Comparison of ENCODE assay signal across 12 mouse cellular contexts in genomic region chr9:114025182-114025581, GRCm38 (mm10). TPM values are rescaled to one million over a fixed set of nuclear protein-coding genes. Genes with fewer than 3 reads are reported as not detected.
A peak's percentile ranks its signal among the peaks of the same experiment; 100 is the strongest.
DNase-seq lines count a peak whose midpoint lies in the region; ATAC-seq lines count a peak whose summit lies in the region.
"Had no signal": no experiment of that assay in that cellular context is flagged by ENCODE, and none has a peak within 500 bp of the region (broad histone marks: within the 10 kb centered on the region; RNA-seq: fewer than 3 reads in every experiment).

No protein-coding gene starts in this region.

- H3K36me3 ChIP-seq in forebrain, embryonic 14.5 days (ENCODE audit: control insufficient read depth, insufficient read depth, low read length), result no peaks in the 10 kb centered on the region
- H3K36me3 ChIP-seq in midbrain, embryonic 11.5 days (ENCODE audit: control insufficient read depth, insufficient read depth, low read length), result no peaks in the 10 kb centered on the region

- WGBS in forebrain, embryonic 14.5 days, result 70% methylated on average over 9 of the region's 9 CpGs
- WGBS in midbrain, embryonic 11.5 days, result 72% methylated on average over 9 of the region's 9 CpGs

- peak; percentile 23 for DNase-seq in gastrocnemius, postnatal 14 days
- DNase-seq in gastrocnemius, adult 8-10 months (ENCODE audit: low spot score in 2 of 2), result no peak
- peak; percentile 55 for DNase-seq in brain, adult 2 months (ENCODE audit: low read depth, low spot score)
- DNase-seq in forebrain, embryonic 14.5 days (ENCODE audit: low spot score), result no peak
- DNase-seq in midbrain, embryonic 11.5 days (ENCODE audit: low spot score, missing footprints), result peak; percentile 69
- DNase-seq in spleen, postnatal 4 days (ENCODE audit: low spot score in 2 of 2), result no peak
- no peak for DNase-seq in Muller cell, postnatal 12 days (ENCODE audit: inconsistent ontology term)
- DNase-seq: B cell, adult 2 months; heart, adult 2 months; lung, postnatal 36 days had no signal

- ATAC-seq in forebrain, embryonic 14.5 days, result no peak
- no peak for ATAC-seq in midbrain, embryonic 11.5 days (ENCODE audit: low FRiP score)
- ATAC-seq in inflammation-experienced regulatory T-cells, adult 6 months, result no peak
- ATAC-seq: intestine, postnatal 0 days had no signal

- no peak overlapping the region for H3K27ac ChIP-seq in forebrain, embryonic 14.5 days (ENCODE audit: low read depth, low read length)
- H3K27ac ChIP-seq in midbrain, embryonic 11.5 days (ENCODE audit: low read depth, low read length), result no peak overlapping the region
- H3K27ac ChIP-seq: heart, adult 2 months had no signal

- H3K4me2 ChIP-seq in forebrain, embryonic 14.5 days (ENCODE audit: low read length), result peak overlapping the region; percentile 70
- H3K4me2 ChIP-seq in midbrain, embryonic 11.5 days, result no peak overlapping the region

- no peaks in the 10 kb centered on the region for H3K27me3 ChIP-seq in forebrain, embryonic 14.5 days (replicated peaks; ENCODE audit: control insufficient read depth, insufficient read depth, low read length)
- no peaks in the 10 kb centered on the region; the same call in 1 of the 2 replicates for H3K27me3 ChIP-seq in midbrain, embryonic 11.5 days (ENCODE audit: control insufficient read depth, insufficient read depth, low read length)

- H3K9me3 ChIP-seq in forebrain, embryonic 14.5 days (replicated peaks; ENCODE audit: control insufficient read depth, low read length), result no peaks in the 10 kb centered on the region
- H3K9me3 ChIP-seq in midbrain, embryonic 11.5 days (ENCODE audit: control insufficient read depth, low read length), result no peaks in the 10 kb centered on the region

- peaks cover 8% of the 10 kb centered on the region for H3K4me1 ChIP-seq in forebrain, embryonic 14.5 days (ENCODE audit: control insufficient read depth, insufficient read depth, low read length)
- H3K4me1 ChIP-seq in midbrain, embryonic 11.5 days (ENCODE audit: control insufficient read depth, insufficient read depth, low read length), result peaks cover 3% of the 10 kb centered on the region

- H3K4me3 ChIP-seq in forebrain, embryonic 14.5 days (ENCODE audit: low read depth, low read length), result peak overlapping the region; percentile 69; the same call in 1 of the 2 replicates
- no peak overlapping the region for H3K4me3 ChIP-seq in midbrain, embryonic 11.5 days (ENCODE audit: low read depth, low read length)

- H3K9ac ChIP-seq in forebrain, embryonic 14.5 days (ENCODE audit: low read length), result peak overlapping the region; percentile 76; the same call in 1 of the 2 replicates
- H3K9ac ChIP-seq in midbrain, embryonic 11.5 days (ENCODE audit: low read length), result no peak overlapping the region

- intact Hi-C loops in gastrocnemius, postnatal 14 days (cut with DNase I; ENCODE audit: low total_unique reads), result no loop called here

RNA-seq across cellular contexts. Expression of gene Fbxl2, which starts 20.8 kb away (rescaled TPM):
- 1 to 10 TPM; 1.2 TPM for total RNA-seq in gastrocnemius, postnatal 14 days (2021)
- total RNA-seq in gastrocnemius, adult 8-10 months (2022), result under 1 TPM; 0.39 to 0.65 (median 0.56) TPM
- 22.0 and 23.7 TPM in 2 replicates for polyA plus RNA-seq in forebrain, embryonic 14.5 days (2014; fragmentation: Nextera tagmentation; extraction: Ambion mirVana)
- polyA plus RNA-seq in midbrain, embryonic 11.5 days (2014; fragmentation: Nextera tagmentation; extraction: Ambion mirVana), result 7.9 and 8.1 TPM in 2 replicates
- polyA plus RNA-seq in inflammation-experienced regulatory T-cells, adult 6 months (2017; shearing (Covaris generic)), result 1 to 10 TPM in 2 of 3 experiments, under 1 TPM in 1; 0.58 to 6.3 (median 1.2) TPM

RNA-seq across cellular contexts. Expression of gene Susd5, which starts 31.8 kb away (rescaled TPM):
- 1 to 10 TPM; 2.4 to 3.3 TPM for total RNA-seq in gastrocnemius, postnatal 14 days (2021)
- under 1 TPM; 0.24 to 0.52 (median 0.41) TPM for total RNA-seq in gastrocnemius, adult 8-10 months (2022)
- 0.05 TPM in 1 of 2 replicates, not detected in the other for polyA plus RNA-seq in forebrain, embryonic 14.5 days (2014; fragmentation: Nextera tagmentation; extraction: Ambion mirVana)
- polyA plus RNA-seq in midbrain, embryonic 11.5 days (2014; fragmentation: Nextera tagmentation; extraction: Ambion mirVana), result 0.19 and 0.30 TPM in 2 replicates
- polyA plus RNA-seq in inflammation-experienced regulatory T-cells, adult 6 months (2017; shearing (Covaris generic)), result not detected

Comparison
In these comparisons a context has a peak if more than half of its experiments do, and no peak if none do; other contexts are left out.
1. DNase-seq: peak in gastrocnemius, postnatal 14 days (single experiment), brain, adult 2 months (single experiment) and midbrain, embryonic 11.5 days (single experiment); none in gastrocnemius, adult 8-10 months (0 of 2), forebrain, embryonic 14.5 days (single experiment), spleen, postnatal 4 days (0 of 2) and Muller cell, postnatal 12 days (single experiment).